Mouse (Mus musculus): ENCODE measurements around the gene Zbtb38.

Zbtb38 gene

DNA sequence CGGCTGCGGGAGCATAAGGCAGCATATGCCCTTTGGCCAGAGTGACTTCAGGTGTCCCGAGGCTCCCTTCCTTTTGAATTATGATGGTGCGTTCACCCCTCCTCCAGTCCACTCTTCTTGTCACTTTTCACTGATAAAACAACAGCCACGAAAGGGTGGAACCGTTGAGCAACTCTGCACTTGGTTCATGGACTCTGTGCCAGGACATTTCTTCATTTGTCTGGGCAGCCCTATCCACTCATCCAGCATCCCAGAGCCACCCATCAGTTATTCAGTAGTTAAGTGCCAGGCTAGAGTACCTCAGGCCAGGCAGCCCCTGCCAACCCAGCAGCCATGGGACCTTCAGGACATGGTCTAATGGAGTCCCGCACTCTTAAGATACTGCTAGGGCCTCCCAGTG lies 114.1 kb downstream of the Zbtb38 start:
- DNase-seq (ENCODE audit: low read depth) = no peak

DNA sequence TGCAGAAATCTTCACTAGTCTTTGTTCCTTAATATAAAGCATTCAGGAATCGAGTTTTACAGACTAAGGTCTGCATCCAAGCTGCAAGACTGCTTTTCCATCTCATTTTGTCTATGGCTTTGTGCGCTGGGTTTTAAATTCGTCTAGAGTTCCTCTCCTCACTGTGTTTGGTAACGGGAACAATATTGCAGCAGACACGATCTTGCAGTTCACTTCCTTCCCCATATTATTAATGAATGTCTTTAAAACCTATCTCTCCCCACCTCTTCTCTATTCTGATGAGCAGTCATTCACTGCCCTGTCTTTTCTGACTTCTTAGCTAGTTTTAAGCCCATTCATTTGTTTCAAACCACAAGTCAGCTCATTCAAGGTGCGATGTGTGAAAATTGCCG lies 115.5 kb downstream of the Zbtb38 start:
- peak; percentile 60 for DNase-seq (ENCODE audit: low read depth)

DNA sequence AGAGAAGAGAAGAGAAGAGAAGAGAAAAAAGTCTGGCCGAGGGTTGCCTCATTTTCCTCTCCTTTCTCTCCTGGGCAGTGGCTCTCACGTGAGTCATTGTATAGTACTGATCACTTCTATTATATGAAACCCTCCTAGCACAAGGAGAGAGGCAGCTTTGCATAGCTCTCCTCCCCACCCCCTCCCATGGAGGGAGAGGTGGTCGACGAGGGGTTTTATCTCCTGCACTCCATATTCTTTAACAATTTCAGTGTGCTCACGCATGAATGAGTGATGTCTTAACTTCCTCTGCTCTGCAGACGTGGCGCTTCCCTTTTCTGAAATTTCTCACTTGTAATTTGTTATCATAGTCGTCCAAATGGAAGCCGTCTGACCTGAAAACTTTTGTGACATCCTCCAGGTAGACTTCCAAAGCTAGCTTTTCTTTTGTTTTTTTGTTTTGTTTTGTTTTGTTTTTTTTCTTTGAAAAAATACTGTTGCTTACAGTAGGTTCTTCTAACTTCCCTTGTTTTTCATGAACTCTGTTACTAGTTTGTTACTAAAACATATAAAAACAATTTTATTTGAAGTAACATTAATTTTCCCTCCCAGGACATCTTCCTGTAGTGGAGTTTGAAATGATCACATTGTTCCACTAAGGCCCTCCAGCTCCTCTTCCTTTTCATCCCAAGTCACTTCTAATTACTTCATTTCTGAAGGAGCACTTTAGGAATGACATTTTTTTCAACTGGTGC lies 116.0 kb downstream of the Zbtb38 start:
- DNase-seq (ENCODE audit: low read depth) = peak; percentile 65

DNA sequence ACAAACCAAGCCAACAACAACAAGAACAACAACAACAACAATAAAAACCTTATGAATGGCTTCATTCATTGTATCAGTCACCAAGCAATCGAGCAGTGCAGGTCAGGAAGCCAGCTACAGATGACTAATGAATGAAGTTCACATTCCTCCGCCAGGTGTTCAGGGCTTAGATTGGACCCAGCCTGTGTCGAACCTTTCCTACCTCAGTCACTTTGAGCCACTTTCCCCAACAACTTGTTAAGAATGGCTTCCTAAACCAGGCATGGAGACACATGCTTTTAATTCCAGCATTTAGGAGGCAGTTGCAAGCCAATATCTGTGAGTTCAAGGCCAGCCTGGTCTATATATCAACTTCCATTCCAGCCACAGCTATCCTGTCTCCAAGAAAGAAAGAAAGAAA lies 116.7 kb downstream of the Zbtb38 start:
- DNase-seq (ENCODE audit: low read depth) = no peak

DNA sequence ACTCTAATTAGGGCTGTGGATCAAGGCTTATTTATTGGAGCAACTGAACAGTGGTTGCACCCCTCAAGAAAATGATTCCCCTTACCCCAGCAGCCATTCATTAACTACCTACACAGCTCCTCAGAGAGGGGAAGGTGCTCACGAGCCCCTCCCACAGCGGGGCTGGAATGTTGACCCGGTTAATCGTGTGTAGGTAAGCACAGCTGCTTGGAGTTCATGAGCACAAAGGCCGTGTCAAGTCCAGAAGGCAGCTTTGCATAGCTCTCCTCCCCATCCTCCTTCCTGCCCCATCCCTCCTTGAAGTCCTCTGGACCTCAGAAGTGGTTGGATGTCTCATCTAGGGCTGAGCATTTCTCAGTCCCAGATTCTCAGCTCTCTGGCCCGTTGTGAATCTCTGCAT lies 117.5 kb downstream of the Zbtb38 start:
- no peak for DNase-seq (ENCODE audit: low read depth)

DNA sequence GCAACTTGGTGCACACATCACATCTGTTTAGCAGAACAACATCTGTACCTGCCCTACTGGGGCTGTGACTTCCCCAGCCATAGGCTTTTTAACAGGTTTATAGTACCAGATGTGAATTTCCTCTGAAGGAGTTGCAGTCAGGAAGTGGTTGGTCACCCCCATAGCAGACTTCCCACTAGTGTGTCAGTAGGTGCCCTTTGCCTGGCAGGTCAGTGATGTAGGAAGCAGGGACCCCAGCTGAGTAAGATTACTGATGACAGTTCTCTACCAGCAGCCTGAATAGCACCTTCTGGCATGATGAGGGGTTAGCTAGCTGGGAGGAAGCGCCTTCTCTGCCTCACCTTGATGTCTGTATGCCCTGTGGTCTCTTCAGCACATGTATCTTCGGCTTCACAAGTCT lies 118.9 kb downstream of the Zbtb38 start:
- DNase-seq (ENCODE audit: low read depth) = no peak
